Mouse (Mus musculus): ENCODE data around the gene Ccl3.

The Ccl3 gene

DNA sequence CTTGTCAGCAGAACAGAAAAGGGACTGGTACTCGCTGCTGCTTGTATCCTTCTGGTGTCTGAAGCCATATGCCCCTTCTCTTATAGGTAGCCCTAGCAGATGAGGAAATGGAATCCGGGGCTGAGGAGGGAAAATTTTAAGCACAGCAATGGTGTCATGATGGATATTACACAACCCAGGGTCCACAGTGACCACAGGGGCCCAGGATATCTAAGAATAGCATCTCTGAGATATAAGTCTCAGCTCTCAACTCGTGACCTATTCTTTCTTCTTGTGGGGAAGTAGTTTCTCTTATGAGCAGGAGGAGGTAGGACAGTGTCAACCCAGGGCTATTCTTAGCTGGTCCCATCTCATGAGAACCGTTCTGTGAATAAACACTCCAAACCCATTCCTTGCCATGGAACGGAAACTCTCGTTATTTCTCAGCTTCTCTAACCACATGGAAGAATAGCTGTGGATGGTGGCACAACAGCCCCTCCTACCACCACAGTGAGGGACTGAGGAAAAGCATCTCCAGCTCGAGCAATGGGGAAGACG is at the start of gene Ccl3:
Ccl3 (minus strand) TSS at position 51 of the 537 bp plus-strand sequence.
- DNase-seq = no peak

DNA sequence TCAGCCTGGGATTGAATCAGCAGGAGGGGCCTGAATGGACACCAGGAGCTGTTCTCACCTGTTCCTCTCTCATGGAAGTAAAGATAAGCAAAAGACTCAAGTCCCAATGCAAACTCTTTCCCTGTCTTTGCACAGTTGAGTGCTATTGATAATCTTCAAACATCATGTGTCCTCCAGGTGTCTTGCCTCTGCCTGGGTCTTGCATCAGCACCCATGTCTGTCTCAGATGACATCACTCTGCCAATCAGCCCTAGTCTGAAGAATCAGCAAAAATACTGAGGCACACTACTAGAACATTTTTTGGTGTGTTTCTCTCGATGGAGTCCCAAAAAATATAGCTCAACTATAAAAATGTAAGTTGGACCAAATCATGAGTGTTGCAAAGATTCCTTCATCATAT is 42.9 kb upstream of the Ccl3 start:
- DNase-seq = no peak

DNA sequence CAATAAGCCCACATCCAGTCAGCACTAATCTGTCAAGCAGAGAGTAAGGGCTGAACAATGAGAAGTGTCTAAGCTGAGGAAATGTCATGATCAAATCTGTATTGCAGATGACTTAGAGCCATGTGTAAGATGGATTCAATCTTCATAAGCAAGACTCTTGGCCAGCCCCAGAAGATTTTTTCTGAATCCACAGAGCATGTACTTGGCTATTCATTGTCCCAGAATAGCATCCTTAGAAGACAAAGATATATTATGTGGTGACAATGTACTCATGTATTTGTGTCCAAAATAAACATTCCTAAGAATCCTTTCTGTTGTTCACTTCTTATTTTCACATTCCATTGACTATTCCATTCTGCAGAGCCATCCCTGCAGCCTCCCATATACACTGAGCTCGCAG is 40.8 kb upstream of the Ccl3 start:
- no peak for DNase-seq

DNA sequence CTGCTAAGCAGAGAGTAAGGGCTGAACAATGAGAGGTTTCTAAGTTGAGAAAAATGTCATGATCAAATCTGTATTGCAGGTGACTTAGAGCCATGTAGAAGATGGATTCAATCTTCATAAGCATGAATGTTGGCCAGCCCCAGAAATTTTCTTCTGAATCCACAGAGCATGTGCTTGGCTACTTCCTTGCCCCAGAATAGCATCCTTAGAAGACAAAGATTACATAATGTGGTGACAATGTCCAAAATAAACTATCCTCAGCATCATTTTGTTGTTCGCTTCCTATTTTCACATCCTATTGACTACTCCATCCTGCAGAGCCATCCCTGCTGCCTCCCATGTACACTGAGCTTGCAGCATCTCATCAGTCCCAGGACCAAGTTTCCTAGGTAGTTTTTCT is 26.5 kb upstream of the Ccl3 start:
- no peak for DNase-seq

DNA sequence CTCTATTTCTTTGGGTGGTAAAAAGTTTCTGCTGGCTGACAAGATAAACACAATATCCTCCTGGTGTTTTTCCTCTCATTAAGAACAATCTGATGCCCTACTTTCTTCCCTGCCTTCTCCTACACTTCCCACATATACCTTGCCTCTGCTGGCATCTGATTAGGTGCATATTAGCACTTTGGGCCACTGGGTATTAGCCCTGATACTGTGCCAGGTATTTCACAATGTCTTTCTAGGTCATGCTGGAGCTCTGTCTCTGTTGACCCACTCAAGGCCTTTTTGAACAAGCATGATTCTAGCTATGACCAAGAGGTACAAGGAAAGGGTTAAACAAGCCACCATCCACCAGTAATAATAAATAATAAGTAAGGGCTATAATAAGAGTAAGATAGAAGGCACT is 22.6 kb upstream of the Ccl3 start:
- DNase-seq = no peak

DNA sequence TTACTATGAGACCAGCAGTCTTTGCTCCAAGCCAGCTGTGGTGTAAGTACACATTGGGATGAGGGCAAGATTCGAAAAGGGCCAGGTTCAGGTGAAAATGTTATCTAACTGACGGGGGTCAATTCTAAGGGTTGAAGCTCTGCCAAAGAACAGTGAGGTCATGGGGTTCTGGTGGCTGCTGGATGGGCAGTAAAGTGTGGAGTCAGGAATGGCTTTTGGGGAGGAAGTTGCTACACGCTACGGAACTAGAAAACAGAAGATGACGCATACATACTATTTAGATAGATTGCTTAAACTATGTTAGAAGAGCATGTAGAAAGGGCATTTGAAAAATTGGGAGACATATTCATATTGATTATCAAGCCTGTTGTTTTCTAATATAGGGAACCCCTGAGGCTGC is 14.4 kb upstream of the Ccl3 start:
- DNase-seq = no peak

DNA sequence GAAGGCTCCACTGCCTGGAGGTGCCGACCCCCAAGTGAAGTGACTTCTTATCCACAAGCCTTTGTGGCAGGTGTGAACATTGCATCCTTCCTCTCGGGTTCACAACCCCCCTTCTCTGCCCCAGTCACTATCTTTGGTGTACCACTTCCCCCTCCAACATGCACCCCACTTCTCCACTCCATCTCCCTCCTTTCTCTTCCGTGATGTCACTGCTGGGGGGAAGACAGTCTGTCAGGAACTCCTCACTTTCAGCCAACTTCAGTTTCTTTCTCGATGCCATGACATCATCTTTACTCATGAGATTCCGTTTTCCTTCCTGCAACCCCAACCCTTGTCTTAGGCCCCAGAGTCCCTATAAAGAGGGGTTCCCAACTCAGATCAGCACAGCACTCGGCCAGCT is 13.0 kb upstream of the Ccl3 start, which contains the start of gene Ccl4:
Ccl4 (plus strand) TSS at position 381 of the 400 bp plus-strand sequence.
- no peak for DNase-seq

DNA sequence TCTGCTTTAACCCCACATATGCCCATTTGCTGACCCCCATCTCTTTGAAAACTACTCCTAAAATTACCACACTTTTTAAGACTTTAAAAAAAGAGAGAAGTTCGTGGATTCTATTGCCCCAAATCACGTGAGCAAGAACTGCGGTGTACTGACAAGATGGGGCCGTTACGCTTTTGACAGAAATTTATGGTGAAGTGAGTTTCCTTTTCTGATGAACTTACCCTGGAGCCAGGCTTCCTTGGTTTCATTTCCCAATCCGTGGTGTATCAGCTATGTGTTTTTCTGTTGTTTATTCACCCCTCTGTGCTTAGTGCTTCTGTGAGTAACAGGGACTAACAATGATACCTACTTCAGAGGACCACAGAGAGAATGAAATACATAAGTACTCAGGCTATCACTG is 9.6 kb upstream of the Ccl3 start:
- no peak for DNase-seq

DNA sequence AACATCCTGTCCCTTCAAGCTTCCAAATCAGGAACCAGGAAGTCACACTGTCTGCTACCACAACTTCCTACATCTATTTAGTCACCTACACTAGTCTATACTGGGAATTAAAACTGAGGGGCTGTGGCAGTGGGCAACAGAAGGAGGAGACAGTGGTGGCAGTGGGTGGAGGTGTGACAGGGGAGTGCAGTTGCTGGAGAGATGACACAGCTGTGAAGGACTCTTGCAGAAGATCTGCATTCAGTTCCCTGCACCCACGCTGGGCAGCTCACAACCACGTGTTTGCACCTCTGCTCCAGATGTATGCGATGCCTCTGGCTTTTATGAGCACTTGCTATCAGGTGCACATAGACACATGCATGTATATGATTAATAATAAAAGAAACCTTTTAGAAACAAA is 8.4 kb upstream of the Ccl3 start:
- no peak for DNase-seq

DNA sequence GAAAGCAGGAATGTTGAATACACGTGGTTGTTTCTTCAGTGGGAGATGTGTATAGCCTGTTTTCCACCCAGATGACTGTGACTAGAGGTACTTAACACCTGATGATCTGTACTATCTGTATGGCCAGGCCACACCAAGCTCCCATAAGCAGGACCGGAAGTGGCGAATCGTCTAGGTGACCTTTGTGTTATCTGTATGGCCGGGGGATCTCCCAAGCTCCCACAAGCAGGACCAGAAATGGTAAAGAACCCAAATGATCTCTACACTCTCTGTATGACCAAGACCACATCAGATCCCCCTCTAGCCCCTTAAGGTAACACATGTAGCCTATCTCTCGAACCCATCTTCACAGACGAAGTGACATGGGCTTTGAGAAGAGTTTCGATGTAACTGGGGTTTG is 5.5 kb upstream of the Ccl3 start:
- DNase-seq = no peak

DNA sequence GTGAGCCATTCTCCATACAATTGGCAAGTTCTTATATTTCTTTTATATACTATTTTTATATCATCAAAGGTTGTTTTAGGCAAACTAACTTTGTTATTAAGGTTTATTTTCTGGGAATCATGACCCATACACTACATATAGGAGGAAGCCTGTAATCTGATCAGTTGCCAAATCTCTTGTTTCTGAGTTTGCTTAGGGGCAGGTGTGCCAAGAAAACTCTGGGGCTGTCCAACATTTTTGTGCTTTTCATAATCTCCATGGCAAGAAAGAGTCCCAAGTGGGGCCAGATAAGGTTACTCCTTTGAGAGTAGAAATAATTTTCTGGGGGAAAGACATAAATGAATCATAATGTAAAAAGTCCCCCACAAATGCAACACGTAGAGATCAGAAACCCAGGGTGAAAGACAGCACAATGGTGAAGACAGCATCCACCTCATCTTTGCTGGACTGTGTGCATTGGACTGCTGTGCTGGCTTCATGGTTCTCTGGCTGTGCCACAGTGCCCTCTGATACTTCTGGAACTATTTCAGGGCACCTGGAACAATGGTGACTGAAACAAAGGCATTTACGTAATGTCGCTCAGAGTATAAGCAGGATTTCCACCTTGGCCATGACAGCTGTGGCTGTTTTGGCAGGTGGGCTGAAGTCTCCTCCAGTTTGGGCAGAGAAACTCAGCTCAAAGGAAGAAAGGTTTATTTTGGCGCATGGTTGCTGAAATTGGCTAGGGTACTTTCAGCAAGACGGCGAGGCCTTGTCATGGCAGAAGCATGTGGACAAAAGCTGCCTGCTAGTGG is 2.6 kb downstream of the Ccl3 start:
- DNase-seq = no peak

DNA sequence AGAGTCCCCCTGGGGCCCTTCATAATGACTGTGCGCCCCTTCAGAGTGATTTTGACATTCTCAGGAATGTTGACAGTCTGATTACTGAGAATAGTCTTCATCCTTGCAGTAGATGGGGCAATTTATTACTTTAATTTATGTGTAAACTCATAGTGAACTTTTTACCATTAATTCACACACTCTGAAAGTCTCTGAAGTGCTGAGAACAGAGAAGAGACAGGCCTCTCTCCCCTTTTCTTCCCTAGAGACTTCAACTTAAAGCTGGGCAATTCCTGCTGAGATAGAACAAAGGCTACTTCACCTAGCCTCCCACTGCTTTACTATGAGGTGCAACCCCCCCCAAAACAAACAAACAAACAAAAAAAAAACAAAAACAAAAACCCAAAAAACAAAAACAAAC is 3.6 kb downstream of the Ccl3 start, which contains the start of gene Rpl9-ps1:
Rpl9-ps1 (minus strand) TSS at position 101 of the 400 bp plus-strand sequence.
- no peak for DNase-seq

DNA sequence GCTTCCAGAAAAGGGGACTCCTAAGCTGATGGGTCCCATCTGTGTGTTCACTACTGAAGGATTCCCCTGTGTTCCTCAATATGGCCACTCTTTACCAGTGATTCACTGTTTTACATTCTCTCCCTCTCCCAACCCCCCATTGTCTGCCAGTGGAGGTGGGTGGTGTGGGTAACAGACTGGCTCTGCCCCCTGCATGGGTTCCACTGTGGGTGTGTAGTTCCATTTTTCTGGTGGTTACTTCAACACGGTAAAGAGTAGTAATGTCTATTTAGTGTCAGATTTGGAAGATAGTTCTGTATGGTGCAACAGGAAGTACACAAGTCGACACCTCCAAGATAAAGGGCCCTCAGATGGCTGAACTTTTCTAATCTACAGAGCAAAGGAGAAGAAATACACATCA is 7.9 kb downstream of the Ccl3 start:
- DNase-seq = no peak

DNA sequence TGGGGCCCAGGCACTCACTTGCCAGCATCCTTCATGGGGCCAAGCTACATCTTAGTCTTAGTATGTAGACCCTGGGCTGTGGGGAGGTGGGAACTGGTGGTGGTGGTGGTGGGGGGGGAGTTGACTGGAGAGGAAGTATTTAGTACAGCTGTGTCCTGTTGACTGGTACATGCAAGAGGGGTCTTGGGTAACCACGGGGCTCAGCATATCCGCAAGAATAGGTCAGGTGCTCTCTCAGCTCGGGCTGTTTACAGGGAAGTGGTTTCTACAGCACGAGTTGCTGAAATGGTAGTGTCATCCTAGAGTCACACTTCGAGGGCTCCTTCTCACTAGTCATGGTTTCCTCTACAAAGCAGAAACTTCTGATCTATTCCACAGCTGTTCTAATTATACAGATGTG is 9.0 kb downstream of the Ccl3 start:
- no peak for DNase-seq

DNA sequence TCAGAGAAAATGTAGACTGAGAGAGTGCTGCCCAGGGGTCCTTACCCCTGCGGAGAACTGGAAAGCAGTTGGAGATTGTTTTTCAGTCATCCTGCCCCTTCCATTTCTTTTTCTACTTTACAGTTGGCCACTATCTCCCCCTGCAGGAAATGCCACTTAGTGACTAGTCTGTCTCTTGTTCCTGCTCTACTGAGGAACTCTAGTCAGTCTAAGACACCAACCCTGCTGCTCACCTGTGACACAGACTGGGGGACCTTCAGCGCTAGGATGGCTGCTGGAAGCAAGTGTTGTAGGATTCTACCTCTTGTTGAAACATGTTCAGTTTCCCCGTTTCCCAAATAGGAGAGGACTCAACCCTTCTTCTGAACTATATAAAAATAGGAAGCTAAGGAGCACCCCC is 9.6 kb downstream of the Ccl3 start:
- DNase-seq = no peak

DNA sequence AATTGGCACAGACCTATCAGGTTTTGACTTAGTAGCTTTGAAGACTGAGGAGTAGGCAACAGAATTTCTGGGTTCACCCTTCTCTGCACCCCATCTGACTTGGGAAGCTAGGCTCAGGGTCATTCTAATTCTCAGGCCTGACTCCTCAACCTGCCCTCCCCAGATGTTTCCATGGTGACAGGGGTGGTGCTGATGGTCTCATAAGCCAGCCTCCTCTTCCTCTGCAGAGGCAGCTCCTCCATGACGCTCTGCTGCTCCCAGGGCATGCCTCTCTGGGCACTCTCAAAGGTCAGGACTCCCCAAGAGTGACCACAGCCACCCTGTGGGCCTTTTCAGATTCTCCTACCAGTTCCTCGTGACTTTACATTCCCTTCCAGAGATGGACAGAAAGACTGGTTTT is 10.2 kb downstream of the Ccl3 start:
- DNase-seq = no peak

DNA sequence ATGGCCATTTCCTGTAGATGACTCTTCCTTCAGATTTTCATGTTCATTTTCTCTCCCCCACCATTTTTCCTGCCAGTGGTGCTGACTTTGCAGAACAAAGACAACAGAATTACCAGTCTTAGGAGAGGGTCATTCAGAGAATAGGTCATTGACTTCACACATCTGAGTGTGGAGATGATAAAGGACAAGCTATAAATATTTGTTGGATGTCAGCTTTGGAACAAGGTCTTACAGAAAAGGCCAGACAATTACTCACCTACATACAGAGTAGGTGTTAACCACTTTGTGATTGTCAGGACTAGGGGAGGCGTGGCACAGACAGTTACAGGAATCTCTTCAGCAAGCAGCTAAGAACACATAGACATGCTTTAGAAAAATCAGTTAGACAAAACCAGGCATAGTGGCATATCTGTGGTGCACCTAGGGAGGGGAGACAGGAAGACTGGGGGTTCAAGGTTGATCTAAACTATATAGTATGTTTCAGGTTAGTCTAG is 12.4 kb downstream of the Ccl3 start:
- no peak for DNase-seq

DNA sequence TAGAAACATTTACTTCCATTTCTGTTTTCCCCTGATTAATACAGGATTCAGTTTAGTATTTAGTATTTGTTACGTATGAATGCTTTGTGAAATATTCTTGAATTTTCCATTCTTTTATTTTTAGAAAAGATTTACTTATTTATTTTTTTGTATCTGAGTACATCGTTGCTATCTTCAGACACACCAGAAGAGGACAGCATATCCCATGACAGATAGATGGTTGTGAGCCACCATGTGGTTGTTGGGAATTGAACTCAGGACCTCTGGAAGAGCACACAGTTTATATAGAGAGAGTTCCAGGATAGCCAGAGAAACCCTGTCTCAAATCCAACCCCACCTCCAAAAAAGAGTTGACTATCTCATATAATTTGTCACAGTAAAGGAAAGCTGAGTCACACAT is 14.3 kb downstream of the Ccl3 start:
- no peak for DNase-seq

DNA sequence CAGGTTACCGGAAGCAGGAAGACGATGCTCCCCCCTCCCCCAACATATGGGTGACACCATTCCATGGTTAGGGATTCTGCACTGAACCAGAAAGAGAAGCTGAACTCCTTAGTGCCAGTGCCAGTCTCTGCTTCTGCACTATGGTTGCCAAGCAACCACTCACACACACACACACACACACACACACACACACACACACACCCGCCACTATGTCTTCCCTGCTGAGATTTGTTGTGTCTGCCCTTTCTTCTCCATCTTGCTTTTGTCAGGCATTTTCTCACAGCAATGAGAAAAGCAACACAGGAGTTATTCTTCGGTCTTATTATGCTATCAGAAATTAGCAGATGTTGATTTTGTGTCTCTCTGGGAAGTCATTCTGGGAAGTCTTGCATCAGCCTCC is 14.7 kb downstream of the Ccl3 start:
- no peak for DNase-seq

DNA sequence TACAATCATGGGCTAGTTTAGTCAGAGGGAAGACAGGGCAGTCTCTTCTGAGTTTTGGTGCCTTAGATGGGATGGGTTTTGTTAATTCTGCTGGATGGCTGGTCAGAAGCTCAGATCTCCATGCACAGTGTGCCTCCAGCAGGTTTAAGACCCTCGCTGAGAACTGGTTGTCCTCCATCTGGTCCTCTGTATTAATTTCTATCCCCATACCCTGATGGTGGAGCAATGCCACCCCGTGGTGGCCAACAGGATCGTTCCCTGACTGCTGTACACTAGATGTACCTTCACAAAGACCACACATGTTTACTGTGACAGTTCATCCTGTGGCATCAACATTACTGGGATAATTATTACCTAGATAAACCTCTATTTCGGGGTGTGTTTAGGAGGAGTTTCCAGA is 16.4 kb downstream of the Ccl3 start:
- DNase-seq = no peak

DNA sequence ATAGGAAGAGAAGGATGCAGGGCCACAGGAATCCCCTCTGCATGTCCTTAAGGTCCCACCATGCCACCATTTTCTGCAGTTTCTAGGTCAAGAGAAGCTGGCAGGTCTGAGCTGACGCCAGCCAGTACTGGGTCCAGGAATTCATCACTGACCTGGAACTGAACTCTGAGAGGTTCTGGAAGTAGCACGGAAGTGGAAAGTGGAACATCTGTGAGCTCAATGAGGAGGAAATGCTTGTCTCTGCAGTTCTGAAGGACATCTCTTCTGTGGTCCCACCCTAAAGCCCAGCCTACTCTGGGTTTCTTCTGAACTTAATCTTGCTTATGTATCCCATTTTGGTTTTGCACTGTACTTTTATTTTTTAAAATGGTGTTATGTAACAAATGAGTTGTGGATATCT is 18.1 kb downstream of the Ccl3 start:
- no peak for DNase-seq

DNA sequence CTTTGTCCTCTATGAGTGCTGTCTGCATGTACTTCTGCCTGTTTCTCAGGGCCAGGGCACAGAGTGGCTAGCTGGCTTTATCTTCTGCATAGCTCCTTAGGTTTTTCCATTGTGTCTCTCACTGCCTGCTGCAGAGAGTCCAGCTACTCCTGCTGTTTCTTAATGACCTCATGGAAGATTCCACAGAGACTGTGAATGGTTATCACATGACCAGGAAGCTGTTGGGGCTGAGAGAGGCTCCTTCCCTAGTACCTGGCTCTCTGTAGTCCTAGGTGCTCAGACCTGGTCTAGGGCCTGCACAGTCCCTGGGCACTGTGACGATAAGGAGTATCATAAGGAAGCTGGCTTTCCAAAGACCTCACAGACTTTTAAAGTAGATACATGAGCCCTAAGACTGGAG is 18.5 kb downstream of the Ccl3 start:
- no peak for DNase-seq

DNA sequence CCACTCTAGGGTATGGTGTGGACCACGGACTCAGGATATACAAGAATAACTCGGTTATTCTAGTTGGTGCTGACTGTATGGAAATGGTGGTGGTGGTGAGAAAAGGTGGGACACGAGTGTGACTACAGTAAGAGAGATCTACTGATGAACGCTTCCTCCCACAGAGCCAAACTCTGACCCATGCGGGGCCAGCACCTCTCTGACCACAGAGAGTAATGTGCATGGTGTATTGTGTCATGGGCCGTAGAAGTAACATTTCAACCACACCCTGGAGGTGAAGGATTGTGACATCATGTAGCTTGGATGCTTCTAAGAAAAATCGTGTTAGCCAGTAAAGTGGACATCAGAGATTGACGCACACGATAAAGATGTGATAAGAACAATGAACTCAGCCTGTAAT is 20.3 kb downstream of the Ccl3 start:
- no peak for DNase-seq

DNA sequence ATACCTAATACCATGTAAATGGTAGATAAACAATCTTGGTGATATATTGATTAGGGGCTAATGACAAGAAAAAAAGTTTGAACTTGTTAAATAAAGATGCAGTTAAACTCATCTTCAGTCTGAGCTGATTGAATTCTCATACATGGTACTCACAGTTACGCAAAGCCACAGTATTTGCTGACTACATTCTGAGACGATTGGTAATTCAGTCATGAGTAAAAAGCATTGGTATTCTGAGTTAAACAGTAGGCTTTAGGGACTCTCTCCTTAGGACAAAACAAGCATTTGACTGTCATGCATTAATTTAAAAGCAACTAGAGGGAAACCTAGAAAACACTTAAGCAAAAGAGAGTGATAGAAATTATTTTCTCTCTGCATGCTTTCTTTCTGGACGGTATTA is 25.6 kb downstream of the Ccl3 start:
- DNase-seq = no peak

DNA sequence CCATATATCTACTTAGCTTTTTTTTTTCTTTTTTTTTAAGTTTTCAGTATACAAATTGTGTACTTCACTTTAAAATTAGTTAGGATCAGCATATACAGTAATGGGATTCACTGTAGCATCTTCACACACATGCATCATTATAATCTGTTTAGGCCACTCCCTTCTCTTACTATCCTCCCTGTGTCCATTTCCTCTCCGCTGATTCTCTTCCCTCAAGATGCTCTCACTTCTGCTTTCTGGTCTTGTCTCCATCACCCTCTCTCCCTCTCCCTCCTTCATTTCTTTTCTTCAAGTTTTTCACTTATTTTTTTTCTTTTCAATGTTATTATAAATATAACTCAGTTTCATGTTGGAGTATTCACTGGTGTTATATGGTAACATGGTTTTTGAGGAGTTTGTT is 30.1 kb downstream of the Ccl3 start:
- DNase-seq = no peak

Data from right cerebral cortex, postnatal 25 days (tissue).